Mouse (Mus musculus) limb, embryonic 10.5 days (tissue): ENCODE measurements around the gene Nhs. TPM values are rescaled to one million over a fixed set of nuclear protein-coding genes. Genes with fewer than 3 reads are reported as not detected.

ENCODE experiments used
- DNase-seq: peaks from one replicate; pipeline ENCODE4 v3.0.0-alpha.2; 2017; ENCODE audit warnings: low spot score
- H3K27ac ChIP-seq: fragments of 300-500 bp; sonication (generic); 2 replicates; pipeline ENCODE4 v1.5.1; 2016; ENCODE audit warnings: mild to moderate bottlenecking
- H3K27me3 ChIP-seq: fragments of 300-500 bp; sonication (generic); 2 replicates; pipeline ENCODE4 v1.6.1; 2016; ENCODE audit warnings: low read depth, mild to moderate bottlenecking; ENCODE audit not compliant: poor library complexity, severe bottlenecking
- H3K36me3 ChIP-seq: fragments of 300-500 bp; sonication (generic); 2 replicates; pipeline ENCODE4 v1.6.1; 2016; ENCODE audit warnings: mild to moderate bottlenecking, moderate library complexity
- H3K4me1 ChIP-seq: fragments of 300-500 bp; sonication (generic); 2 replicates; pipeline ENCODE4 v1.6.1; 2016
- H3K4me3 ChIP-seq: fragments of 300-500 bp; sonication (generic); 2 replicates; pipeline ENCODE4 v1.5.1; 2016; ENCODE audit warnings: mild to moderate bottlenecking, moderate library complexity
- H3K9me3 ChIP-seq: fragments of 300-500 bp; sonication (generic); replicated peaks from 2 replicates; pipeline ENCODE4 v1.6.1; 2016; ENCODE audit warnings: mild to moderate bottlenecking
- WGBS: fragments of 180-500 bp; shearing (Covaris S2); methylation state at CpG from one replicate; pipeline ENCODE4 v1.1.7; 2016; 5-methylcytosine and 5-hydroxymethylcytosine counted together
- polyA plus RNA-seq: library from polyadenylated mRNA; unstranded; fragments of >200 nt; fragmentation: Nextera tagmentation; extraction: Ambion mirVana; gene quantifications from 2 replicates; pipeline ENCODE4 v1.2.1, GENCODE M21; 2016

Gene Nhs
- polyA plus RNA-seq, 1 experiment from 2014 or later: 2.7 TPM

- Histone ChIP-seq H3K36me3 (no peaks in the 10 kb centered on the region), H3K4me1 (peaks cover 10% of the 10 kb centered on the region), H3K4me3 (no peak overlapping the region), H3K9me3 (no peaks in the 10 kb centered on the region), H3K27ac (no peak overlapping the region), H3K27me3 (peaks cover 99% of the 10 kb centered on the region)
- 59% methylated on average over 2 of the region's 2 CpGs for WGBS
- no peak for DNase-seq
These were observed 103.9 kb downstream of the Nhs start for GRCm38 (mm10) chrX:162055635-162056034.

- WGBS: 78% methylated on average over 5 of the region's 5 CpGs
- no peaks in the 10 kb centered on the region for H3K36me3 ChIP-seq
- H3K9me3 ChIP-seq: no peaks in the 10 kb centered on the region
- H3K27me3 ChIP-seq: peaks cover 99% of the 10 kb centered on the region
- no peak overlapping the region for H3K27ac ChIP-seq
- H3K4me3 ChIP-seq: no peak overlapping the region
- DNase-seq: no peak
- peaks cover 10% of the 10 kb centered on the region for H3K4me1 ChIP-seq
These were observed 106.0 kb downstream of the Nhs start for GRCm38 (mm10) chrX:162053566-162053965.

GRCm38 (mm10) chrX:162052534-162052933, 107.0 kb downstream of the Nhs start:
- H3K36me3 ChIP-seq: no peaks in the 10 kb centered on the region
- H3K4me3 ChIP-seq: no peak overlapping the region
- peaks cover 10% of the 10 kb centered on the region for H3K4me1 ChIP-seq
- 89% methylated on average over 1 of the region's 1 CpGs for WGBS
- DNase-seq: no peak
- H3K9me3 ChIP-seq: no peaks in the 10 kb centered on the region
- H3K27me3 ChIP-seq: peaks cover 100% of the 10 kb centered on the region
- H3K27ac ChIP-seq: no peak overlapping the region

GRCm38 (mm10) chrX:162049616-162050015, 109.9 kb downstream of the Nhs start:
- peaks cover 100% of the 10 kb centered on the region for H3K27me3 ChIP-seq
- 87% methylated on average over 2 of the region's 2 CpGs for WGBS
- H3K36me3 ChIP-seq: no peaks in the 10 kb centered on the region
- H3K27ac ChIP-seq: no peak overlapping the region
- H3K9me3 ChIP-seq: no peaks in the 10 kb centered on the region
- DNase-seq: no peak
- peaks cover 9% of the 10 kb centered on the region for H3K4me1 ChIP-seq
- H3K4me3 ChIP-seq: no peak overlapping the region

- Histone ChIP-seq H3K27me3 (peaks cover 93% of the 10 kb centered on the region), H3K36me3 (no peaks in the 10 kb centered on the region)
- WGBS: 90% methylated on average over 2 of the region's 2 CpGs
These were observed 114.0 kb downstream of the Nhs start for GRCm38 (mm10) chrX:162045527-162045926.

GRCm38 (mm10) chrX:162044109-162044508, 115.4 kb downstream of the Nhs start:
- Histone ChIP-seq H3K27ac (no peak overlapping the region), H3K9me3 (no peaks in the 10 kb centered on the region), H3K4me3 (no peak overlapping the region), H3K36me3 (no peaks in the 10 kb centered on the region), H3K27me3 (peaks cover 93% of the 10 kb centered on the region), H3K4me1 (no peaks in the 10 kb centered on the region)
- no peak for DNase-seq

More at GRCm38 (mm10) chrX:162045527-162045926, 114.0 kb downstream of the Nhs start:
- Histone ChIP-seq H3K27ac (no peak overlapping the region), H3K4me3 (no peak overlapping the region), H3K4me1 (no peaks in the 10 kb centered on the region), H3K9me3 (no peaks in the 10 kb centered on the region)
- no peak for DNase-seq

GRCm38 (mm10) chrX:162025210-162025953, 134.1 kb downstream of the Nhs start:
- Histone ChIP-seq H3K4me3 (no peak overlapping the region), H3K27me3 (peaks cover 96% of the 10 kb centered on the region), H3K9me3 (no peaks in the 10 kb centered on the region), H3K27ac (no peak overlapping the region), H3K36me3 (no peaks in the 10 kb centered on the region), H3K4me1 (peaks cover 5% of the 10 kb centered on the region; the same call in 1 of the 2 replicates)
- WGBS: 37% methylated on average over 13 of the region's 13 CpGs
- peak; percentile 48 for DNase-seq

GRCm38 (mm10) chrX:162021724-162022123, 137.8 kb downstream of the Nhs start:
- 92% methylated on average over 3 of the region's 3 CpGs for WGBS
- H3K9me3 ChIP-seq: no peaks in the 10 kb centered on the region
- no peak overlapping the region for H3K4me3 ChIP-seq
- DNase-seq: no peak
- peaks cover 5% of the 10 kb centered on the region; the same call in 1 of the 2 replicates for H3K4me1 ChIP-seq
- no peaks in the 10 kb centered on the region for H3K36me3 ChIP-seq
- H3K27me3 ChIP-seq: peaks cover 96% of the 10 kb centered on the region
- H3K27ac ChIP-seq: no peak overlapping the region

- Histone ChIP-seq H3K36me3 (no peaks in the 10 kb centered on the region), H3K4me1 (no peaks in the 10 kb centered on the region), H3K4me3 (no peak overlapping the region), H3K27ac (no peak overlapping the region), H3K9me3 (no peaks in the 10 kb centered on the region), H3K27me3 (peaks cover 96% of the 10 kb centered on the region)
- no peak for DNase-seq
- WGBS: 90% methylated on average over 3 of the region's 3 CpGs
These were observed 139.4 kb downstream of the Nhs start for GRCm38 (mm10) chrX:162020039-162020566.

- Histone ChIP-seq H3K4me3 (no peak overlapping the region), H3K27ac (no peak overlapping the region), H3K4me1 (no peaks in the 10 kb centered on the region), H3K9me3 (no peaks in the 10 kb centered on the region), H3K27me3 (peaks cover 100% of the 10 kb centered on the region), H3K36me3 (no peaks in the 10 kb centered on the region)
- WGBS: 77% methylated on average over 9 of the region's 9 CpGs
- no peak for DNase-seq
These were observed 142.1 kb downstream of the Nhs start for GRCm38 (mm10) chrX:162017471-162017870.

- Histone ChIP-seq H3K4me1 (no peaks in the 10 kb centered on the region), H3K9me3 (no peaks in the 10 kb centered on the region), H3K27me3 (peaks cover 100% of the 10 kb centered on the region), H3K36me3 (no peaks in the 10 kb centered on the region), H3K27ac (no peak overlapping the region), H3K4me3 (no peak overlapping the region)
- 92% methylated on average over 4 of the region's 4 CpGs for WGBS
- DNase-seq: no peak
These were observed 147.0 kb downstream of the Nhs start for GRCm38 (mm10) chrX:162012570-162012969.

GRCm38 (mm10) chrX:162009876-162010275, 149.7 kb downstream of the Nhs start:
- H3K4me3 ChIP-seq: no peak overlapping the region
- H3K27ac ChIP-seq: no peak overlapping the region
- peaks cover 100% of the 10 kb centered on the region for H3K27me3 ChIP-seq
- whole genome bisulfite sequencing: 33% methylated on average over 3 of the region's 3 CpGs
- DNase-seq: no peak
- no peaks in the 10 kb centered on the region for H3K4me1 ChIP-seq
- H3K36me3 ChIP-seq: no peaks in the 10 kb centered on the region
- no peaks in the 10 kb centered on the region for H3K9me3 ChIP-seq

- no peaks in the 10 kb centered on the region for H3K36me3 ChIP-seq
- DNase-seq: no peak
- no peak overlapping the region for H3K27ac ChIP-seq
- H3K27me3 ChIP-seq: peaks cover 100% of the 10 kb centered on the region
- WGBS: 76% methylated on average over 1 of the region's 1 CpGs
- no peaks in the 10 kb centered on the region for H3K9me3 ChIP-seq
- H3K4me3 ChIP-seq: no peak overlapping the region
- H3K4me1 ChIP-seq: no peaks in the 10 kb centered on the region
These were observed 155.7 kb downstream of the Nhs start for GRCm38 (mm10) chrX:162003818-162004217.
